Mouse (Mus musculus) neural tube, embryonic 15.5 days (tissue): ENCODE data around the gene Loxl1. TPM values are rescaled to one million over a fixed set of nuclear protein-coding genes. Genes with fewer than 3 reads are reported as not detected.

ENCODE experiments used
- ATAC-seq: fragments of 200-750 bp; cut with Nextera tagmentation; 2 replicates; pipeline ENCODE4 v1.8.0; 2017; ENCODE audit warnings: mild to moderate bottlenecking, moderate TSS enrichment, moderate library complexity; ENCODE audit not compliant: low FRiP score
- H3K27ac ChIP-seq: fragments of 300-500 bp; sonication (generic); replicated peaks from 2 replicates; pipeline ENCODE4 v1.5.1; 2015; ENCODE audit warnings: mild to moderate bottlenecking, inconsistent platforms
- H3K27me3 ChIP-seq: fragments of 300-500 bp; sonication (generic); replicated peaks from 2 replicates; pipeline ENCODE4 v1.6.1; 2015; ENCODE audit warnings: inconsistent platforms
- H3K36me3 ChIP-seq: fragments of 300-500 bp; sonication (generic); 2 replicates; pipeline ENCODE4 v1.6.1; 2015; ENCODE audit warnings: inconsistent platforms
- H3K4me1 ChIP-seq: fragments of 300-500 bp; sonication (generic); 2 replicates; pipeline ENCODE4 v1.6.1; 2015; ENCODE audit warnings: inconsistent platforms
- H3K4me2 ChIP-seq: fragments of 300-500 bp; sonication (generic); 2 replicates; pipeline ENCODE4 v1.6.1; 2015; ENCODE audit warnings: inconsistent platforms, mild to moderate bottlenecking, moderate library complexity
- H3K4me3 ChIP-seq: fragments of 300-500 bp; sonication (generic); replicated peaks from 2 replicates; pipeline ENCODE4 v1.5.1; 2015; ENCODE audit warnings: mild to moderate bottlenecking, inconsistent platforms
- H3K9ac ChIP-seq: fragments of 300-500 bp; sonication (generic); replicated peaks from 2 replicates; pipeline ENCODE4 v1.6.1; 2015; ENCODE audit warnings: mild to moderate bottlenecking, inconsistent platforms
- H3K9me3 ChIP-seq: fragments of 300-500 bp; sonication (generic); replicated peaks from 2 replicates; pipeline ENCODE4 v1.6.1; 2016; ENCODE audit warnings: inconsistent platforms
- WGBS: fragments of 180-500 bp; shearing (Covaris S2); methylation state at CpG from one replicate; pipeline ENCODE4 v1.1.7; 2015; ENCODE audit warnings: mixed read lengths; 5-methylcytosine and 5-hydroxymethylcytosine counted together
- polyA plus RNA-seq: library from polyadenylated mRNA; unstranded; fragments of >200 nt; fragmentation: Nextera tagmentation; extraction: Ambion mirVana; gene quantifications from 2 replicates; pipeline ENCODE4 v1.2.1, GENCODE M21; 2015

The Loxl1 gene
- polyA plus RNA-seq, 1 experiment from 2014 or later: 10.2 TPM

DNA sequence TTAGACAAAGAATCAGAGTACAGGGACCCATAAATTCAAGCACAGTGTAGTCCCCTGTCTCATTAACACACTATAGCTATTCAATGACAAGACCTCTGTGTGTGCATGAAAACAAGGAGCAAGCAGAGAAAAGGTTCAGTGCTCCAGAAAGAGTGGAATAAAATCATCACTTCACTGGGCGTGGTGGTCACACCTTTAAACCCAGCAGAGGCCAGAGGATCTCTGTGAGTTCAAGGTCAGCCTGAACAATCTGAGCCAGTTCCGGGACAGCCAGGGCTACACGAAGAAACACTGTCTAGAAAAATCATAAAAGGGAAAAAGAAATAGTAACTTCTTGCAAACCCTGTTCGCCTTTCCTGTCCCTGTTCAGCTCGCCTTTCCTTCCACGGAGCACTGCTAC, 69.3 kb downstream of the Loxl1 start:
- no peak overlapping the region for H3K9ac ChIP-seq

GRCm38 (mm10) chr9:58242696-58243095, 70.3 kb downstream of the Loxl1 start:
- WGBS: 66% methylated on average over 5 of the region's 5 CpGs
- no peak for ATAC-seq
- H3K27ac ChIP-seq: no peak overlapping the region

More for the DNA sequence above, 69.3 kb downstream of the Loxl1 start:
- 84% methylated on average over 6 of the region's 6 CpGs for WGBS
- no peak overlapping the region for H3K4me3 ChIP-seq
- no peaks in the 10 kb centered on the region for H3K9me3 ChIP-seq
- H3K27ac ChIP-seq: no peak overlapping the region
- no peaks in the 10 kb centered on the region for H3K27me3 ChIP-seq
- peaks cover 33% of the 10 kb centered on the region for H3K4me1 ChIP-seq
- no peak overlapping the region for H3K4me2 ChIP-seq
- no peak for ATAC-seq
- no peaks in the 10 kb centered on the region for H3K36me3 ChIP-seq

DNA sequence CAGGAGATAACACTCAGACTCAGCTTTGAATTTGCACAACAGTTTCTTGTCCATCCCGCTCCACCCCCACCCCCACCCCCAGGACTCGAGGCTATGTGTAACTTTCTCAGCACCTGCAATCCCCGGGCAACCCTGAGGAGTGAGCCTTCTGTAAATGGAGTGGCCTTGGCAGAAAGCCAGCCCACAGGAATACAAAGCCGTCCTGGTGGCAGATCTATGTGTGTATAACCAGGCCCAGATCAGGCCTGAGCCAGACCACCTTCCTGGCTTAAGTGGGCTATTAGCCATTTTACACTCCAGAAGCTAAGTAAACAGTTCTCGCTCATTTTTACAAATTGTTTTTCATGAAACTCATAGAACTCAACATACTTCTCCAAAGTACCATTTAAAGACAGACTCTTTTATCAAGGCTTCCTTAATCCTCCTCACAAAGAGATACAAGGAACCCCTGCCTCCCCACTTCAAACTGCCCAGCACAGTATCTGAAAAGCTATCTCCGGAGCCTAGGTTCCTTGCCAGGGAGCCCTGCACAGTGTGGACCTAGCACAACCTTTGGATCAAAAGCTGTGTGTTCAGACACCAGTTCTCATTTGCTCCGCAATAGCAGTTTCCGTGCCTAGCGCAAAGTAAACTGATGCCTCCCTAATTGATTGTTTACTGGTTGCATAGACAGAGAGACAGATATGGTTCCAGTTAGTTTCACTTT, 71.1 kb downstream of the Loxl1 start:
- Histone ChIP-seq H3K27me3 (no peaks in the 10 kb centered on the region), H3K9ac (no peak overlapping the region), H3K9me3 (no peaks in the 10 kb centered on the region), H3K36me3 (no peaks in the 10 kb centered on the region), H3K27ac (no peak overlapping the region), H3K4me2 (no peak overlapping the region), H3K4me3 (no peak overlapping the region), H3K4me1 (peaks cover 27% of the 10 kb centered on the region)
- 46% methylated on average over 9 of the region's 9 CpGs for WGBS
- ATAC-seq: no peak

More at GRCm38 (mm10) chr9:58242696-58243095, 70.3 kb downstream of the Loxl1 start:
- no peaks in the 10 kb centered on the region for H3K36me3 ChIP-seq
- no peaks in the 10 kb centered on the region for H3K9me3 ChIP-seq
- H3K9ac ChIP-seq: no peak overlapping the region
- no peak overlapping the region for H3K4me2 ChIP-seq
- H3K27me3 ChIP-seq: no peaks in the 10 kb centered on the region
- no peak overlapping the region for H3K4me3 ChIP-seq
- peaks cover 32% of the 10 kb centered on the region for H3K4me1 ChIP-seq

Other genes with a start within 250 kb of the Loxl1 start
- gene Stra6, start 249.4 kb downstream of the Loxl1 start, polyA plus RNA-seq: 20.6 and 21.5 TPM in 2 replicates
- 0.13 and 0.15 TPM in 2 replicates for gene Ccdc33, start 194.4 kb downstream of the Loxl1 start, polyA plus RNA-seq
- 52.3 and 54.2 TPM in 2 replicates for gene Islr, start 108.9 kb downstream of the Loxl1 start, polyA plus RNA-seq
- gene Islr2, start 108.9 kb downstream of the Loxl1 start, polyA plus RNA-seq: 8.5 and 11.5 TPM in 2 replicates
- gene Pml, start 63.4 kb downstream of the Loxl1 start, polyA plus RNA-seq: 3.9 and 8.6 TPM in 2 replicates
- gene Stoml1, start 60.0 kb downstream of the Loxl1 start, polyA plus RNA-seq: 121 and 136 TPM in 2 replicates
- gene Tbc1d21, start 57.3 kb upstream of the Loxl1 start, polyA plus RNA-seq: not detected in 2 replicates
- 9.5 and 14.9 TPM in 2 replicates for gene Insyn1, start 175.4 kb upstream of the Loxl1 start, polyA plus RNA-seq
- gene Cd276, start 242.3 kb upstream of the Loxl1 start, polyA plus RNA-seq: 30.3 and 33.6 TPM in 2 replicates